Mouse (Mus musculus) olfactory bulb, adult 2 months (tissue): ENCODE data around the gene Cdh6.

Experiments
- CTCF ChIP-seq: fragments of 200-500 bp; IDR thresholded peaks from 2 replicates; pipeline ENCODE4 v1.5.1; 2012; ENCODE audit warnings: low read depth, mild to moderate bottlenecking, low read length, moderate library complexity; ENCODE audit not compliant: insufficient read depth
- POLR2A ChIP-seq: fragments of 200-500 bp; IDR thresholded peaks from 2 replicates; pipeline ENCODE4 v1.6.1; 2012; ENCODE audit warnings: mild to moderate bottlenecking, low read depth, low read length, moderate library complexity; ENCODE audit not compliant: insufficient read depth

DNA sequence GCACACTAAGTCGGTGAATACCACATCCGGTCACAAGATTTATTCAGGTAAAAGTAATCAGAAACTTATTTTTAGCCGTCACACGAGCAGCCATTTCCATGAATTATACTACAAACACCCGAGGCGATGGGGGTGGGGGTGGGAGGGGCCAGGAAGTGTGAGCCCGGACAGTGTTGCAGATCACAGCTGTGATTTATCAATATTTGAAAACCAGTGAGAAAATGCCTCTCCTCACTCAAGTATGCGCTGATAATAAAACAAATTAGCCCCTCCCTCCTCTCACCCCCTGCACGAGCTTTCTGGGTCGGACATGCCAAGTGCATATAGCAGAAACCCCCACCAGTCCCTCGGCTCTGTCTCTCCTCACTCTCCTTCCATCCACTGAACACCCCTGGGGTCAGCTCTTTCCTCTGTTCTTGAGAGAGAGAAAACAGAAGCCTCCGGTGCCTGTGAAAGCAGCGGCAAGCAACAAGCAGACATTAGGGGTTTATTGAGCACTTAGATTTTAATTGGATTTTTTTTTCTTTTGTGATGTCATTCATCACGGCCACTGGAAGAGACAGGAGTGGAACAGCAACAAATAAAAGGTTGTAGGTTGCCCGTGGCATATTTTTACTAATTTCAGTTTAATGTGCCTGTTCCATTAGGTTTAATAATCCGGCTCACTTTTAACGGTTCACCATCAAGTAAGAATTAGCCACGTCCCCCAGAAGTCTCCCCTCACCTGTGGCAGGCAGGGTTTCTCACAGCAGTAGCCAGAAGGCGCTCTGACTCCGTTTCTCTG is 105.9 kb downstream of the Cdh6 start:
- TF ChIP-seq POLR2A (no peak), CTCF (no peak)
